Mouse (Mus musculus) embryo, embryonic 11.5 days (tissue): ENCODE measurements at regions not wholly inside any gene's neighbourhood (a gene's known extent, or its start where the extent isn't known, plus 50 kb on each side); places are given as distances from the start of the nearest gene placed in this dataset.

ENCODE experiments used
- DNase-seq: peaks from one replicate; pipeline ENCODE4 v3.0.0-alpha.2; 2012; ENCODE audit warnings: low read depth, low spot score

GRCm38 (mm10) chr1:120667776-120668175, 65.6 kb downstream of the En1 start:
- no peak for DNase-seq

DNA sequence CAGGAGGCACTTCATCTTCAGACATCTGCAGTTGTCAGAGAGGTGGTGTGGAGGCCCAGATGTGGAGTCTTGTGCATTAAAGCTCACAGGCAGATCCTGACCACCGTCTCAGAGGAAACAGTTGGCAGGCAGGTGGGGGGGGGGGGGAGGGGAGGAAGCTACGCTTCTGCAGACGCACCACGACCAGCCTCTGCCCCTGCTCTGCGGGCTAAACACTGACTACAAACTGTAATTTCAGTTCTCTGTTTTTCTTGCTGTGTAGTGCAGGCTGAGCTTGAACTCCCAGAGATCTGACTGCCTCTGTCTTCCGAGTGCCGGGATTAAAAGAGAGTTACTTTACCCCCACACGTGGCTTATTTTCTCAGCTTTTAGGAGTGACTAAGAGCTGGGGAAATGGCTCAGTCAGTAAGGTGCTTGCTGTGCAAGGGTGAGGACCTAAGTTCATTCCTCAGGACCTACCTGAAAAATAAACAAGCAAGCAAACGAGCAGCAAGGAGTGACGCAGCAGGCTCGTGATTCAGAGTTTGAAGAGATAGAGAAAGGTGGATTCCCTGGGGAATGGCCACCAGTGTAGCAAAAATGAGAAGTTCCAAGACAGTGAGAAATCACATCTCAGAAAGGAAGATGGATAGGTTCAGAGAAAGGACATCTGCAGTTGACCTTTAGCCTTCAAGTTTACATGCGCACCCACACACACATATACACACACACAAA, 81.5 kb downstream of the En1 start:
- DNase-seq = no peak

GRCm38 (mm10) chr1:120685650-120686244, 83.5 kb downstream of the En1 start:
- DNase-seq = no peak

GRCm38 (mm10) chr1:120691571-120691970, 89.4 kb downstream of the En1 start:
- DNase-seq = no peak

GRCm38 (mm10) chr1:120698189-120698588, 96.0 kb downstream of the En1 start:
- no peak for DNase-seq

GRCm38 (mm10) chr1:120704201-120704600, 102.0 kb downstream of the En1 start:
- DNase-seq = no peak

GRCm38 (mm10) chr1:120706011-120706410, 103.8 kb downstream of the En1 start:
- no peak for DNase-seq

- no peak for DNase-seq
Measured at GRCm38 (mm10) chr1:120708511-120708910, 106.3 kb downstream of the En1 start.

DNA sequence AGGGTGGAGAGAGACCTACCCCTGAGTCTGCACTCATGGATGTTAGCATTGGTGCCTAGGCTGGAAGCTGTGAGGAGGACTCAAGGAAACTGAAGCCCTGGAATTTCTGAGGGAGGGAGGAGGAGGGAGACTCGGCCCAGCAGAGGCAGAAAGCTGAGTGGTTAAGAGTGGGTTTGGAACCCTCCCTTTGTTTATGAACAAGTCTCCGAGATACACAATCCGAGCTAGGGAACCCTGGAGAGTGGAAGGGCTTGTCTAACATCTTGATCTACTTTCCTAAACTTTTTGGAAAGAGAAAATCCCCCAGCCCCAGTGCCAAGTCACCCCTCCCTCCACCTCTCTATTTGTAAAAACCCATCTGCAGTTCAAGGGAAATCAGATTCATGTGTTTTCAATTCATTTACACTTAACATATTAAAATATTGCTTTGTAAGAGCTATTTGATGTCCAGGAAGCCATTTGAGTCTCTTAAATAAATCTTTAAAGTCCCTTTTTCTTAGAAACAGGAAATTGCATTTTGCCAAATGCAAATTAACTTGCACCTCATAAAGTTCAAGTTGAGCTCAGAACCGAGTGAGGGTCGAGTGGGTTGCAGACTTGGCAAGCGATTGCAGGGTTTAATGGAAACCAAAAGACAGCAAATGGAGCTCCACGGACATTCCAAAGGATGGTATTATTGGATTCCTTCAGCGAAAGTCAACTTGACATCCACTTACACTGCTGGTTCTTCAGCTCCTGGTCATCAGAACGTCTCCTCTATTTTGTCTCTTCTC, 113.1 kb downstream of the En1 start:
- DNase-seq = no peak

GRCm38 (mm10) chr1:120726777-120727176, 124.6 kb downstream of the En1 start:
- DNase-seq = no peak

GRCm38 (mm10) chr1:120727427-120727826, 125.2 kb downstream of the En1 start:
- no peak for DNase-seq

GRCm38 (mm10) chr1:120732003-120732402, 129.8 kb downstream of the En1 start:
- DNase-seq = no peak

GRCm38 (mm10) chr1:120733683-120734082, 131.5 kb downstream of the En1 start:
- no peak for DNase-seq

DNA sequence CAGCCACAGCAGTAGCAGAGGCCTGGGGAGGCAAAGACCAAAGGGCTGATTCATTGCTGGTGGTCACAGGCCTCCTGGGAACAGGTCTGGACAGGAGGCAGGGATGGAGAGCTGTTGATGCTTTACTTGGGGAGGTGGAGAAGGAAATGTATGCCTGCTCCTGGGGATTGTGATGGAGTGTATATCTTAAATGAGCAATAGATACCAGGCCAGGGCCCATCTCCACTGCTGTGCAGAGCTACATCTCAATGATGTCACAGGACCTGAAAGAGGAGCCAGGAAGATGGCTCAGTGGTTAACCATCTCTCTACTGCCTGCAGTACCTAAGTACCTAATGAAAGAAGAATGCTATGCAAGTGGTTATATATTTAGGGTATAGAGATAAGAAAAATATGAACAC, 132.6 kb downstream of the En1 start:
- DNase-seq = no peak

GRCm38 (mm10) chr1:120739499-120739898, 137.3 kb downstream of the En1 start:
- DNase-seq = no peak

DNA sequence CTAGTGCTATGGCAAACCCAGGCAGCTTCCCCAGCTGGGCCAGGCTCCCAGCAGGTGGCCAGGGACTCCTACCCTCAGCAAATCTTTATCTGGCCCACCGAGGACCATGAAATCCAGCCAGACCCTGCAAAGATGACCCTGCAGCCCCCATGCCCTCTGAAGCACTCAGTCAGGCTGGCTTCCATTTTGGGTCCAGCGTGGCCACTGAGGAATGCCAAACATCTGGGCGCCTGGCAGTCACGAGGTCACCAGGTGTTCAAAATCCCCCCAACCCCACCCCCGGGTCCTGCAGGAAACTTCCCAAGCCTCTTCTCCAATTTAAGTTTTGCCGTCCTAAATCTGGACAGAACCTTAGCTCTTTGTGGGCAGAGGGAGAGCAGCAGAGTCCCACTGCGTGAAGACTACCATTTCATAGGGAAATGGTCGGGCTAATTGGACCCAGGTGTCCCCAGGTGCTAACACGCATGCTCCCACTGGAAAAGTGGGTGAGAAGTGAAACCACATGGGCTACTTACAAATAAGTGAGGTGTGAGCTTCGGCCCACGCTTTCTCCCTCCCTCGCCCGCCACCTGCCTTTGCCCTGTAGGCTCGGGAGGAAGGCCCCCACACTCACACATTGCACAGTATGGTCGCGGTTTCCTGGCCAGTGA, 139.0 kb downstream of the En1 start:
- DNase-seq = no peak

- DNase-seq = no peak
Measured at GRCm38 (mm10) chr1:120748963-120749362, 146.7 kb downstream of the En1 start.

DNA sequence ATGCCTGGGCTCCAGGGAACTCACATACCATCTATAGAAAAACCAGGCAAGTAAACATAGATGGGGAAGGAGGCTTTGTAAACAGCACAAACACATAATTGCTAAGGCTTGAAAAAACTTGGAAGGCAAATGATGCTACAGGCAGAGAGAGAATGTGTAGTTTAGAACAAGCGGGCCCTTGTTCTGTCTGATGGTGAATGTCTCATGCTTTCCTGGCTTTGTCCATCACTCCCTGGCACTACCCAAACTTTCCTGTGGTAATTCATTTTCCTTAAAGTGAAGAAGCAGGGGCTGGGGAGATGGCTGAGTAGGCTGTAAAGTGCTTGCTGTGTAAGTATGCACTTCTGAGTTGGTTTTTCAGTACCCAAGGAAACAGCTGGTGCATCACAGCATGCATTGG, 151.2 kb downstream of the En1 start:
- DNase-seq = no peak

DNA sequence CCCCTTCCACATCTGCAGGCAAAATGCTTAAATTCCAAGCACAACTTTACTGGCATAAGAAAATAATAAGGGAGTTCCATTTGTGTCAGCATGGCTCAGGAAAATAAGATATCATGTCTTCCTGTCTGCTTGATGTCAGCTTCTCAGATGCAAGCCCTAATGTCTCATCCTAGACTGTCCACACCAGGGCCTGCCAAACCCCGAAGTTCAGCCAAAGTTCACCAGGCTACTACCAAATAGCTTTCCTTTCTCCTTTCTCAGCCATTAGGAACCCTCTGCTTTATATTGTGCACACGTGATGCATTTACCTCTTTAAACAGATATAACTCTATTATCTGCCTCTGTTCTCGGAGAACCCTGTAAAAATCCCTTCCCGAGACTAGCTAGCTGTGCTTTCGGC, 152.1 kb downstream of the En1 start:
- no peak for DNase-seq

DNA sequence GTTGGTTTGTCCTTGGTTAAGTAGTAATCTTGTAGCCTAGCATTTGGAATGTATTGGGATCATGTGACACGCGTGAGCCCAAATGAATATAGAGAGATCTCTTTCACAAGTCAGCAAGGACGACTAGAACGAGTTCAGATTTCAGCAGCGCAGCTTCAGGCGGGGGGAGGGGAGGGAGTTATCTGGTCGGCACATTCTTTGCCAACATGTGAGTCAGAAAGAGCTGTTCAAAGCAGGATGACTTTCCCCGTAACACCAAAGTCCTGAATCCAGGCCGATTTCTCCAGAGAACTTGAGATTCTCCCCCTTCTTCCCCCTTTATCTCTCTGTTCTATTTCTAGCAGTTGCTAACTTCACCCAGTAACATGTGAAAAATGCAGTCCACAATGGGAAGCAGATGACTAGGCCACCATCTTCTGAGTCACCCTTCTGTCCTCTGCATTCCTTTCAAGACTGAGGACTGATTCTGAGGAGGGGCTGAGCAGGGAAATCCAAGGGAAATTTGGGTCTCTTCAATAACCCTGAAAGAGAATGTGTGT, 155.1 kb downstream of the En1 start:
- no peak for DNase-seq

- DNase-seq = no peak
Measured at GRCm38 (mm10) chr1:120758172-120758571, 156.0 kb downstream of the En1 start.

- DNase-seq = no peak
Measured at GRCm38 (mm10) chr1:120758762-120759161, 156.5 kb downstream of the En1 start.
